Mouse (Mus musculus): ENCODE data around the gene Ipmk. TPM values are rescaled to one million over a fixed set of nuclear protein-coding genes. Genes with fewer than 3 reads are reported as not detected.

The Ipmk gene
- total and polyA plus RNA-seq, 3 experiments = 14.7 to 27.1 (median 23.8) TPM

DNA sequence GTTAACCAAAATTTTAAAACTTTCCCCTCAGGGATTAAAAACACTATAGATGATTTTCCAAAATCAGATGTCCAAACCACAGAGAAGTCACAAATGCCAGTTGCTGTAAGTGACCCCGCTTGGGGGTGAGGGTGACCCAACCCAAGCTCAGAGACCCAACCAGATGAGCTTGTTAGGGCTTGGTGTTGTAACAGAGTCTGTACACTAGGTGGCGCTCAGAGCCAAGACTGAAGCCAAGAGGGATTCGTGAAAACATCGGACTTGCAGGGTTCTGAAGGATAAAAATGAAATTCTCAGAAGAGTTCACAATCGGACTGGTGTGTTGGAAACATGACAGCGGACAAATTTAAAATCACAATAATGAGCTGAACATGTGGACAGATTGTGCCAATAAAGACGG is 20.8 kb upstream of the Ipmk start:
- Histone ChIP-seq H3K9me3 (replicated peaks; ENCODE audit: low read length) (no peaks in the 10 kb centered on the region), H3K4me3 (replicated peaks in 1 of 3; ENCODE audit: low read depth in 2 of 3, low read length in 2 of 3, poor library complexity in 1 of 3) (no peak overlapping the region), H3K27me3 (replicated peaks) (no peaks in the 10 kb centered on the region), H3K79me2 (replicated peaks; ENCODE audit: control insufficient read depth, extremely low read depth, insufficient read depth, poor library complexity, severe bottlenecking) (no peaks in the 10 kb centered on the region), H3K27ac (ENCODE audit: insufficient read depth, low read depth) (no peak overlapping the region), H3K4me2 (ENCODE audit: insufficient read depth, low read depth, poor library complexity, severe bottlenecking) (no peak overlapping the region), H3K9ac (ENCODE audit: insufficient read depth, low read depth) (no peak overlapping the region), H3K4me1 (ENCODE audit: control insufficient read depth in 1 of 2, insufficient read depth in 2 of 2) (peaks cover 0 to 3% of the 10 kb centered on the region in 2 experiments; a peak in 1 of 4 replicates), H3K36me3 (replicated peaks in 1 of 2; ENCODE audit: control insufficient read depth in 1 of 2, insufficient read depth in 1 of 2, low read length in 1 of 2) (peaks cover 22 to 42% of the 10 kb centered on the region in 2 experiments)
- in situ Hi-C loops (cut with MboI; ENCODE audit: low pct_ligation_motif_present, low pct_unique_long_range_greater_than_20kb, low sequenced_read_pairs) (no loop called here), dilution Hi-C loops (cut with MboI; ENCODE audit: extremely low pct_ligation_motif_present, extremely low pct_unique_long_range_greater_than_20kb, low sequenced_read_pairs) (no loop called here)
- DNase-seq (ENCODE audit: extremely low read depth) = peak; percentile 72
- TF ChIP-seq RAD21 (IDR thresholded peaks at IDR 0.05; ENCODE audit: low read depth, low read length) = peak; percentile 93
- peak; percentile 44; the same call in 1 of the 2 replicates for TF ChIP-seq ZC3H11A (IDR thresholded peaks at IDR 0.05; ENCODE audit: low read depth, low read length)
- TF ChIP-seq TCF12 (IDR thresholded peaks at IDR 0.05; ENCODE audit: low read depth, low read length) = no peak
- peak; percentile 92 for TF ChIP-seq SMC3 (IDR thresholded peaks at IDR 0.05; ENCODE audit: low read depth, low read length)
- TF ChIP-seq CTCF (conservative IDR thresholded peaks at IDR 0.05 in 1 of 2, IDR thresholded peaks at IDR 0.05 in 1 of 2; ENCODE audit: low read depth in 2 of 2, low read length in 2 of 2) = peak; percentile 87 to 95

DNA sequence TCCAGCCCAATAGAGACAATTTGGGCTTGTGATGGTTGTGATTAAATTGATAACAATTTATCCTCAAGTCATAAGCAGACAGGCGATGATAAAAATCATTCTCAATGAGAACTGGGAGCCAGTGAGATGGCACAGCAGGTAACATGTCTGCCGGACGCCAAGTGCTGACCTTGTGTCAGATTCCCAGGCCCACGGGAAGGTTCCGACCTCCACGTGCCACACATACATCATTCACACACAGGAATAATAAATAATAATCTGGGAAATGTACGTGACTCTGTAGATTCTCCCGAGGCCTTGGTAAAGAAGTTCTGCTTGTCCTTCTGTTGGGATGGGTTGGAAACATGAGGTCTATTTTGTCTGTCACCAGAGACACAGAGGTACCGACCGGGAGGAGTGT is 20.2 kb upstream of the Ipmk start:
- in situ Hi-C loops (cut with MboI; ENCODE audit: low pct_ligation_motif_present, low pct_unique_long_range_greater_than_20kb, low sequenced_read_pairs) (no loop called here), dilution Hi-C loops (cut with MboI; ENCODE audit: extremely low pct_ligation_motif_present, extremely low pct_unique_long_range_greater_than_20kb, low sequenced_read_pairs) (no loop called here)
- Histone ChIP-seq H3K4me2 (ENCODE audit: insufficient read depth, low read depth, poor library complexity, severe bottlenecking) (no peak overlapping the region), H3K4me3 (replicated peaks in 1 of 3; ENCODE audit: low read depth in 2 of 3, low read length in 2 of 3, poor library complexity in 1 of 3) (no peak overlapping the region), H3K9ac (ENCODE audit: insufficient read depth, low read depth) (no peak overlapping the region), H3K27me3 (replicated peaks) (no peaks in the 10 kb centered on the region), H3K4me1 (ENCODE audit: control insufficient read depth in 1 of 2, insufficient read depth in 2 of 2) (peaks cover 0 to 3% of the 10 kb centered on the region in 2 experiments; a peak in 1 of 4 replicates), H3K9me3 (replicated peaks; ENCODE audit: low read length) (no peaks in the 10 kb centered on the region), H3K27ac (ENCODE audit: insufficient read depth, low read depth) (no peak overlapping the region), H3K79me2 (replicated peaks; ENCODE audit: control insufficient read depth, extremely low read depth, insufficient read depth, poor library complexity, severe bottlenecking) (no peaks in the 10 kb centered on the region; the same call in 1 of the 2 replicates), H3K36me3 (replicated peaks in 1 of 2; ENCODE audit: control insufficient read depth in 1 of 2, insufficient read depth in 1 of 2, low read length in 1 of 2) (peaks cover 23 to 46% of the 10 kb centered on the region in 2 experiments)
- TF ChIP-seq BHLHE40 (IDR thresholded peaks at IDR 0.05; ENCODE audit: low read depth, low read length) (no peak), TCF12 (IDR thresholded peaks at IDR 0.05; ENCODE audit: low read depth, low read length) (no peak), GABPA (IDR thresholded peaks at IDR 0.05; ENCODE audit: insufficient replicate concordance, low read depth, low read length) (no peak), RCOR1 (conservative IDR thresholded peaks at IDR 0.05; ENCODE audit: low read depth, low read length) (no peak)
- no peak for DNase-seq (ENCODE audit: extremely low read depth)

DNA sequence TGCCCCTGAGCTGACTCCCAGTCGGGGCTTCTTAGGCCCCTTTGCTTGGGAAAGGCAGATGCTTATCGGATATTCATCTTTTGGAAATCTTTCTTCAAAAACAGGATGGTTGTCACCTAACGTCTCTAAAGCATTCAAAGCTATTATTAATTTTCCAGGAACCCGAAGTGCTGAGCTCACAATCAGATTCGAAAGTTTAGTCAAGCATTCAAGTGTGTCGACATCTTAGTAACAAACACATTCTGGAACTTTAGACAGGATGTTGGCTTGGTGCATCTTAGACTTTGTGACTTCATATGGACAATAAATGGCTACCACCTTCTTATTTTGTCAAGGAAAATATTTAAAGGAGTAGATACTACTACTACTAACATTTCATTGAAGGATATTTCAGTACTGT is 19.2 kb upstream of the Ipmk start:
- H3K4me2 ChIP-seq (ENCODE audit: insufficient read depth, low read depth, poor library complexity, severe bottlenecking) = no peak overlapping the region
- in situ Hi-C loops (cut with MboI; ENCODE audit: low pct_ligation_motif_present, low pct_unique_long_range_greater_than_20kb, low sequenced_read_pairs) (no loop called here), dilution Hi-C loops (cut with MboI; ENCODE audit: extremely low pct_ligation_motif_present, extremely low pct_unique_long_range_greater_than_20kb, low sequenced_read_pairs) (no loop called here)
- H3K79me2 ChIP-seq (replicated peaks; ENCODE audit: control insufficient read depth, extremely low read depth, insufficient read depth, poor library complexity, severe bottlenecking) = no peaks in the 10 kb centered on the region; the same call in none of the 2 replicates
- TF ChIP-seq RCOR1 (conservative IDR thresholded peaks at IDR 0.05; ENCODE audit: low read depth, low read length) (no peak), TBP (conservative IDR thresholded peaks at IDR 0.05; ENCODE audit: low read depth, low read length) (no peak), SIN3A (IDR thresholded peaks at IDR 0.05; ENCODE audit: low read length) (no peak), EP300 (IDR thresholded peaks at IDR 0.05; ENCODE audit: low read length) (no peak), MAZ (IDR thresholded peaks at IDR 0.05; ENCODE audit: low read depth, low read length) (no peak), USF2 (conservative IDR thresholded peaks at IDR 0.05; ENCODE audit: low read depth, low read length) (no peak), NELFE (IDR thresholded peaks at IDR 0.05; ENCODE audit: low read depth, low read length) (no peak), ZMIZ1 (IDR thresholded peaks at IDR 0.05; ENCODE audit: low read depth, low read length) (no peak), JUN (IDR thresholded peaks at IDR 0.05; ENCODE audit: insufficient read depth, low read depth, low read length) (no peak), NRF1 (IDR thresholded peaks at IDR 0.05; ENCODE audit: low read depth, low read length) (no peak)
- peaks cover 32 to 56% of the 10 kb centered on the region in 2 experiments for H3K36me3 ChIP-seq (replicated peaks in 1 of 2; ENCODE audit: control insufficient read depth in 1 of 2, insufficient read depth in 1 of 2, low read length in 1 of 2)
- no peaks in the 10 kb centered on the region for H3K9me3 ChIP-seq (replicated peaks; ENCODE audit: low read length)
- no peaks in the 10 kb centered on the region for H3K27me3 ChIP-seq (replicated peaks)
- no peak overlapping the region for H3K4me3 ChIP-seq (replicated peaks in 1 of 3; ENCODE audit: low read depth in 2 of 3, low read length in 2 of 3, poor library complexity in 1 of 3)
- H3K27ac ChIP-seq (ENCODE audit: insufficient read depth, low read depth) = no peak overlapping the region
- peaks cover 0 to 3% of the 10 kb centered on the region in 2 experiments; a peak in 1 of 4 replicates for H3K4me1 ChIP-seq (ENCODE audit: control insufficient read depth in 1 of 2, insufficient read depth in 2 of 2)
- no peak overlapping the region for H3K9ac ChIP-seq (ENCODE audit: insufficient read depth, low read depth)
- no peak for DNase-seq (ENCODE audit: extremely low read depth)
